Mouse (Mus musculus): ENCODE measurements around the gene Surf1.

Surf1 gene

DNA sequence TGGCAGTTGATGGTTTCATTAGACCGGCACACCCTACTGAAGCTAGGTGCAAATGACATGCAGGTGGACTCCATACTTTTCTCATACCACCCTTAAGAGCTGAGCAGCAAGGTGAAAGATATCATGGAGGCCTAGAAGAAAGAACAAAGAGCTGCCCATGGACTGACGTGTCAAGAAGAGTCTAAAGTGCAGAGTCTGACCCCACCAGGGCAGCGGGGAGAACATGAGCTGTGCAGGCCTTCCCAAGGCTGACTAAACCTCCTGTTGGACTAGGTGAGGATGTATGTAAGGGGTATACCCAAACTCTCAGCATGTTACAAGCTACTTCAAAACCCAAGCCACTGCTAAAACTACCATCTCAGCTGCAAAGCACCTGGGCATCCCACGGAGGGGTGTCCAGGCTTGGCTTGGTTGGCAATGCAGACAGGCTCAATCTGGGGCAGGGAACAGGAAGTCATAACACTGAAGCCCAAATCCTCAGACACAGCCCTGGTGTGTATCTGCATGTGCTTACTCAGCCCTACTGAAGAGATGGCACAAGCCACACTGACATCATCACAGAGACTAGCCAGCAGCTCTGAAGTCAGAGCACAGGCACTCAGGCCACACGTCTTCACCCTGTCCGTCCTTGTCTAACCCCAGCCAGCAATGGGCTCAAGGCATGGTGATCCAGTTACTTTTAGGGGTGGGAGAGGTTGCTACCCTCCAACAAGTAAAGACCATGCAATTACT, 11.6 kb upstream of the Surf1 start:
- DNase-seq (ENCODE audit: low read depth, low spot score): no peak

- DNase-seq (ENCODE audit: low read depth, low spot score): no peak
Measured at GRCm38 (mm10) chr2:26921784-26922183, 5.5 kb upstream of the Surf1 start.

DNA sequence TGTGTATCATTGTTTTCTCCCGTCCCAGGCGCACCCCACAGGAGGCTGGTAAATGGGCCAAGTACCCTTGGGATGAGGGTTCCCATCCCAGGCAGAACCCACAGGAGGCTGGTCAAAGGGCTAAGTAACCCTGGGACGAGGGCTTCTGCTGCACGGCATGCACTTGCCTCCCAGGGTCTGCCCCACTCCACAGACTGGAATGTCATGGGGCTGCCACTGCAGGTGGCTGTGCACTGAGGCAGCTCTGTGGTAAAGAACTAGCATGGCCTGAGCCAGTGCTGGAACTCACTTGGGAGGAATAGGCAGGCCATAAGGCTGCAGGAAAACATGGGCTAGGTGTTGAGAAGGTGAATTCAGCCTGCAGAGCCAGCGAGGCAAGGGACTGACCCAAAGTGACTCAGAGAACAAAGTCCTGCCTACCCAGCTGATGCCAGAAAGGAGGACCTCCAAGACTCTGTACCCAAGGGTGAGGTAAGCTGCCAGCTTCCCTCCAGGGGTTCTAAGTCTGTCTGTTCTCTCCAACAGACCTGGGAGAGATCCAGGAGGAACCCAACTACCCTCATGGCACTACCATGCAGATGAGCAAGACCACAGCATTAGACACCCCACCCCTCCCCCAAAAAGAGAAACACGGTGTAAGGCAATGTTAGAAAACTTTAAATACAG, 4.0 kb upstream of the Surf1 start:
- DNase-seq (ENCODE audit: low read depth, low spot score): no peak

- DNase-seq (ENCODE audit: low read depth, low spot score): no peak
Measured at GRCm38 (mm10) chr2:26919684-26920083, 3.4 kb upstream of the Surf1 start.

DNA sequence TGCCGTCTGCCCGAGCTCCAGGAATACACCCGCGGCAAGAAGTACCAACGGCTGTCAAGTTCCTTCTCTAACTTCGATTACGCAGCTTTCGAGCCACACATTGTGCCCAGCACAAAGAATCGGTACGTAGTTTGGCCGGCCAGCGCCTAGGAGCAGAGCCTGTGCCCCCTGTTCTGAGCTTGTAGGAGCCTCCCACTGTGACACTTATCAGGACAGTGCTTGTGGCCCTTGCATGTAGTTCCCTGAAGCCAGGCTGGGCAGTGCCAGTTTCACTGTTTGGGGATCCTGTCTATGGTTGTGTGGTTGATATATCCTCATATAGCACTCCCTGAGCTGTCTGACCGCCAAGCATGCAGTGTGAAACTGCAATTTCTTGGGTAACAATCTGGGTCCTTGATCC, 408 bp upstream of the Surf1 start:
- DNase-seq (ENCODE audit: low read depth, low spot score): no peak

GRCm38 (mm10) chr2:26914148-26914941, 2.0 kb downstream of the Surf1 start:
- no peak for DNase-seq (ENCODE audit: low read depth, low spot score)

DNA sequence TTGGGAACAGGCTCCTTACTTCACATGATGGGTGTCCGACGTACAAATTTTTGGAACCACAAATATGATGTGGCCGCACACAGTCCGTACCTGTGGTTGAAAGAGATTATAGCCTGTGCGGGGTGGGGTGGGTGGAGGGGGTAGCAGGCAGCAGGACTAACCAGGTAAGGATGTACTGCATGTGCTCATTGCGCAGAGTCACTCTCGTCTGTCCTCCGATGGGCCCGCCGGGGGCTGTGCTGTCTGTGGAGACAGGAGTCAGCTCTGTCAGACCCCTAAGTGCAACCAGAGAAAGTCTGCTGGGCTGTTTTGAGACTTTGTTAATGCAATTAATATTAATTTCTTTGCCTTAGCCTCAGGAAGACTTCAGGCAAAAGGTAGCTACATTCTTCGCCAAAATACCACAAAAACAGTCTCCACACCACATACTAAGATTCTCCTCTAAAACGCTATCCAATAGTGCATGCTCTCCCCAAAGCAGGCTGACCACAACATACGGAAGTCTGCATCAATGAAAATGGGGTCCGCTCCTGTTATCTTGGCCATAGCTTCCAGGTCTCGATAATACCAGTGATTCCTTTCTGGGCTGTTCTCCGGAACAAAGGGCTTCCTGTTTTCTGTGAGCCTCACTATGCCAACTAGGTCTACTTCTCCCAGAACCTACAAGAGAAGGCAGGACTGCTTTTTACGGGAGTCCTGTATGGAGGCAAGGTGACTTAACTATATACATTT, 2.7 kb downstream of the Surf1 start:
- DNase-seq (ENCODE audit: low read depth, low spot score): no peak

GRCm38 (mm10) chr2:26912253-26912770, 4.0 kb downstream of the Surf1 start:
- no peak for DNase-seq (ENCODE audit: low read depth, low spot score)

DNA sequence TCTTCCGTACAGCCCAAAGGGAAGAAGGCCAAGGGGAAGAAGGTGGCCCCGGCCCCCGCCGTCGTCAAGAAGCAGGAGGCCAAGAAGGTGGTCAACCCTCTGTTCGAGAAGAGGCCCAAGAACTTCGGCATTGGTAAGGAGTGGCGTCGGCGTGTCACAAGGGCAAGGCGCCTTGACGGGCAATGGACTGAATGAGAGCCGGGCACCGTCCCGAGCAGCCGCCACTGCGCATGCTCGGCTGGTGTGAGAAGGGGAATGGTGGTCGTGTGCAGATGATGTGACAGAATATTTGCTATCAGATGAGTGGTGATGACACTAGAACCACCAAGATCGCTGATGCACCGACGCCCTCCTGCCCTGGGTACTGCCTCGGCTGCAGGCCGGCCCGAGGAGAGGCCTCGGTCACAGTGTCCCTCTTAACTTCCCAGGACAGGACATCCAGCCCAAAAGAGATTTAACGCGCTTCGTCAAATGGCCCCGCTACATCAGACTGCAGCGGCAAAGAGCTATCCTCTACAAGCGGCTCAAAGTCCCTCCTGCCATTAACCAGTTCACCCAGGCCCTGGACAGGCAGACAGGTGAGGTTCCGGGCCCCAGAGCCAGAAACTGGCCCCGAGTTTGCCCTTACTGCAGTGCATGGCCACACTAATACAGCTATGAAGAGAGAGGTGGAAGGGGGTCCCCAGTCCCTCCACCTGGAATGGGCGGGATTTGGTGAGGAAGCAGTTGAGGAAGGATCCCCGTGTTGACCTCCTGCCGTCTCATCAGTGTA, 5.2 kb downstream of the Surf1 start:
- DNase-seq (ENCODE audit: low read depth, low spot score): peak; percentile 58

GRCm38 (mm10) chr2:26910124-26910993, 6.0 kb downstream of the Surf1 start, which contains the start of the genes Med22 and Rpl7a:
Med22 (minus strand) TSS chr2:26910677.
Rpl7a (plus strand) TSS chr2:26910764.
- DNase-seq (ENCODE audit: low read depth, low spot score): peak; percentile 99

- DNase-seq (ENCODE audit: low read depth, low spot score): no peak
Measured at GRCm38 (mm10) chr2:26909387-26909784, 6.9 kb downstream of the Surf1 start.

DNA sequence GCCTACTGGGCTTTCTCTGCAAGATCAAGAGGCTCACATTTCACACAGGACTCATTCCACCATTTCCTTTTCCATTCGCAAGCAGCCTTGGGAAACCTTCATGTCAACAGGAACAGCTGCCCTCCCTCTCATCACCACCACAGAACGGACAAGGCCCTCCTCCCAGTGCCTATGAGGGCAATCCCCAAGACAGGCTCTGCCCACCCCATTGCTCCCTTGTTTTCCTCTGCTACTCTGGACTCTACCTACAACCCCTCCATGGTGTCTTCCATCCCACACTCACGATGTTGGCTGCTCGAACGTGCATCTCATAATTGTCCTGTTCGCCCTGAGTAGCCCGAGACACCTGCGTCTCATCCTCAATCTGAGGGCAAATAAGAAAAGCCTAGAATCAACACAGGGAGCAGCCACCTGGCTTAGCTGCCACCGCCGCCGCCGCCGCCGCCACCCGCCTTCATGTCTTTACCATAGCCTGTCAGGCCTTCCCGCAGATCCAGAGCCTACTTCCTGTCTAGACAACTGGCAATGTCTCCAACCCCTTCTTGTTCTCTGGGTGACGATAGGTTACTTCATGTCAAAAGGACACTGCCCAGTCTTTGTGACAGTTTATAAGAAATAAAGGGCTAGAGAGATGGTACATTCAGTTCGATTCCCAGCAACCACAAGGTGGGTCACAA, 7.5 kb downstream of the Surf1 start:
- DNase-seq (ENCODE audit: low read depth, low spot score): no peak

DNA sequence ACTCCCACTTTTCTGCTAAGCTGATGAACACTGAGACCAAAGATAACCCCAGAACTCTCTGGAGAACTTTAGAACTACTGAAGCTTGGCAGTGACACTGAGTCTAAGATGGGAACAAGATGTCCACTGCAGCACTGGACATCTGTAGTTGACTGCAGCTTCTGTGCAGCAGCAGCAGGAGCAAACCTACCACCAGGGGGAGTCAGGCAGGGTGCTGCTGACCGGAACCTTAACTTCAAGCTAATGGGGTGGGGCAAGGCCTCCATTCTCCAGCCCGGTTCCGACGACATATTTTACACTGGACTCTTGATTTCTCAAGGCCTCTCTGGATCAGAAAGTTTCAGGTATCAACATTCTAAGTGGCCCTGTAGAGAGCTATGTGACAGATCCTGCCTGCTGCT, 9.2 kb downstream of the Surf1 start:
- DNase-seq (ENCODE audit: low read depth, low spot score): peak; percentile 30

GRCm38 (mm10) chr2:26906431-26906830, 9.9 kb downstream of the Surf1 start:
- DNase-seq (ENCODE audit: low read depth, low spot score): no peak

GRCm38 (mm10) chr2:26905936-26906335, 10.4 kb downstream of the Surf1 start:
- no peak for DNase-seq (ENCODE audit: low read depth, low spot score)

GRCm38 (mm10) chr2:26903311-26903710, 13.0 kb downstream of the Surf1 start:
- DNase-seq (ENCODE audit: low read depth, low spot score): no peak

DNA sequence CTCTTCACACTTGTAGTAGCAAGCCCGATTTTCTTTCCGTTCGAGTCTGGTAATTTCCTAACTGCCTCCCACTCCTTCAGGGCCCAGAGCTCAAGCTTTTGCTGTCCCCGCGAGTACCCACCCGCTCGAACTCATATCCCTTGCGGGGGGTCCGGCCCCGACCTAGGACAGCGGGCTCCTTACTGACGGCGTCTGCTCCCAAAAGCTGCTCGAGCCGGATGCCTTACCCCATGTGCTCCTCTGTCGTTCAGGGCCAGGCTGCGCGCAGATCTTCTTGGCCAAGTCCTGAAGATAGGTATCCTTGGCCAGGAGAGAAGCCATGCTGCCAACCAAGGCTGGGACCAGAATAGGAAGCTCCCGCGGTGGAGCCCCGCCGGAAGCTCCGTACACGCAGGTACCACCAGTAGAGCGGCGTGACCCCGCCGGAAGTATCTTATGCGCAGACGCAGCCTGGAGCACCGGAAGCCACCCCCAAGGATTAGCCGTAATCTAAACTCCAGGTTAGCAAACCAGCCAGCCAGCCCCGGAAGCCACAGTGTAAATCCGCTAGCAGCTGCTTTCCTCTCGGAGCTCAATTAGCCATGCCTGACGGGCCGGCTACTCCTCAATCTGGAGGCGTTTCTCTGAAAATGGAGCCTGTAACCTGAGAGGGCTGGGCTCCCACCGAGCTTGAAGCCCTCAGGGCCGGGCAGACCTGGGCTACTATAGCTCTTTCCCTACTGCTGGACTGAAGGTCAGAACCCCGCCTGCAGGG, 13.7 kb downstream of the Surf1 start, which contains the start of gene Surf6:
TSS of gene Surf6 (minus strand) at position 413 of the 754 bp plus-strand sequence.
- DNase-seq (ENCODE audit: low read depth, low spot score): peak; percentile 97

- no peak for DNase-seq (ENCODE audit: low read depth, low spot score)
Measured at GRCm38 (mm10) chr2:26901834-26902400, 14.4 kb downstream of the Surf1 start.
